Mouse (Mus musculus): ENCODE results near the gene Arhgef28. TPM values are rescaled to one million over a fixed set of nuclear protein-coding genes. Genes with fewer than 3 reads are reported as not detected.
"Not testable (repeated sequence)": the region's sequence is repeated elsewhere in the genome, so short reads cannot be mapped to it uniquely, and the experiment has no call there.

Gene Arhgef28
- polyA plus RNA-seq, 1 experiment from 2014 or later = 0.85 TPM

GRCm38 (mm10) chr13:98121124-98121470 is 85.1 kb downstream of the Arhgef28 start:
- Histone ChIP-seq H3K4me2 (no peak overlapping the region), H3K4me3 (no peak overlapping the region), H3K27me3 (replicated peaks) (peaks cover 11% of the 10 kb centered on the region), H3K27ac (no peak overlapping the region), H3K36me3 (no peaks in the 10 kb centered on the region), H3K9me3 (replicated peaks) (no peaks in the 10 kb centered on the region), H3K9ac (no peak overlapping the region), H3K4me1 (peaks cover 14% of the 10 kb centered on the region)
- 75% methylated on average over 4 of the region's 4 CpGs for WGBS (ENCODE audit: insufficient replicate concordance)
- no peak for ATAC-seq

- H3K9ac ChIP-seq = no peak overlapping the region
- peaks cover 14% of the 10 kb centered on the region for H3K4me1 ChIP-seq
- WGBS (ENCODE audit: insufficient replicate concordance) = 74% methylated on average over 11 of the region's 11 CpGs
- H3K9me3 ChIP-seq (replicated peaks) = no peaks in the 10 kb centered on the region
- no peak for ATAC-seq
- H3K27ac ChIP-seq = no peak overlapping the region
- H3K4me3 ChIP-seq = no peak overlapping the region
- H3K4me2 ChIP-seq = no peak overlapping the region
- no peaks in the 10 kb centered on the region for H3K36me3 ChIP-seq
- H3K27me3 ChIP-seq (replicated peaks) = peaks cover 6% of the 10 kb centered on the region; the same call in 1 of the 2 replicates
These were observed 85.7 kb downstream of the Arhgef28 start for GRCm38 (mm10) chr13:98120356-98121123.

GRCm38 (mm10) chr13:98118291-98118690 is 87.9 kb downstream of the Arhgef28 start:
- no peak overlapping the region for H3K27ac ChIP-seq
- H3K9me3 ChIP-seq (replicated peaks) = no peaks in the 10 kb centered on the region
- H3K4me1 ChIP-seq = no peaks in the 10 kb centered on the region
- WGBS (ENCODE audit: insufficient replicate concordance) = 65% methylated on average over 4 of the region's 4 CpGs
- no peak for ATAC-seq
- no peaks in the 10 kb centered on the region for H3K36me3 ChIP-seq
- H3K4me3 ChIP-seq = no peak overlapping the region
- no peak overlapping the region for H3K4me2 ChIP-seq
- no peak overlapping the region for H3K9ac ChIP-seq
- H3K27me3 ChIP-seq (replicated peaks) = peaks cover 3% of the 10 kb centered on the region; the same call in 1 of the 2 replicates

GRCm38 (mm10) chr13:98117566-98118254 is 88.5 kb downstream of the Arhgef28 start:
- Histone ChIP-seq H3K4me1 (no peaks in the 10 kb centered on the region), H3K27me3 (replicated peaks) (no peaks in the 10 kb centered on the region; the same call in 1 of the 2 replicates), H3K36me3 (no peaks in the 10 kb centered on the region), H3K9me3 (replicated peaks) (no peaks in the 10 kb centered on the region), H3K4me2 (no peak overlapping the region), H3K27ac (no peak overlapping the region), H3K4me3 (no peak overlapping the region), H3K9ac (no peak overlapping the region)
- 65% methylated on average over 7 of the region's 7 CpGs for WGBS (ENCODE audit: insufficient replicate concordance)
- no peak for ATAC-seq

- ATAC-seq = no peak
- Histone ChIP-seq H3K9me3 (replicated peaks) (no peaks in the 10 kb centered on the region), H3K9ac (no peak overlapping the region), H3K27ac (no peak overlapping the region), H3K36me3 (no peaks in the 10 kb centered on the region), H3K4me1 (no peaks in the 10 kb centered on the region), H3K4me2 (no peak overlapping the region), H3K27me3 (replicated peaks) (no peaks in the 10 kb centered on the region; the same call in 1 of the 2 replicates), H3K4me3 (no peak overlapping the region)
- 69% methylated on average over 6 of the region's 6 CpGs for WGBS (ENCODE audit: insufficient replicate concordance)
These were observed 90.6 kb downstream of the Arhgef28 start for GRCm38 (mm10) chr13:98115650-98116049.

GRCm38 (mm10) chr13:98115051-98115450 is 91.2 kb downstream of the Arhgef28 start:
- WGBS (ENCODE audit: insufficient replicate concordance) = 71% methylated on average over 4 of the region's 4 CpGs
- no peaks in the 10 kb centered on the region for H3K4me1 ChIP-seq
- H3K27me3 ChIP-seq (replicated peaks) = no peaks in the 10 kb centered on the region; the same call in 1 of the 2 replicates
- no peaks in the 10 kb centered on the region for H3K9me3 ChIP-seq (replicated peaks)
- ATAC-seq = no peak
- no peak overlapping the region for H3K4me3 ChIP-seq
- no peak overlapping the region for H3K4me2 ChIP-seq
- H3K27ac ChIP-seq = no peak overlapping the region
- no peak overlapping the region for H3K9ac ChIP-seq
- H3K36me3 ChIP-seq = no peaks in the 10 kb centered on the region

GRCm38 (mm10) chr13:98112812-98113503 is 93.3 kb downstream of the Arhgef28 start:
- WGBS (ENCODE audit: insufficient replicate concordance) = 47% methylated on average over 7 of the region's 7 CpGs
- no peaks in the 10 kb centered on the region for H3K9me3 ChIP-seq (replicated peaks)
- H3K27me3 ChIP-seq (replicated peaks) = no peaks in the 10 kb centered on the region; the same call in 1 of the 2 replicates
- no peak overlapping the region for H3K27ac ChIP-seq
- H3K4me1 ChIP-seq = no peaks in the 10 kb centered on the region
- no peaks in the 10 kb centered on the region for H3K36me3 ChIP-seq
- H3K9ac ChIP-seq = no peak overlapping the region
- no peak overlapping the region for H3K4me2 ChIP-seq
- no peak overlapping the region for H3K4me3 ChIP-seq
- no peak for ATAC-seq

- Histone ChIP-seq H3K9ac (no peak overlapping the region), H3K4me2 (no peak overlapping the region), H3K27ac (no peak overlapping the region), H3K4me3 (no peak overlapping the region), H3K27me3 (replicated peaks) (no peaks in the 10 kb centered on the region), H3K36me3 (no peaks in the 10 kb centered on the region), H3K4me1 (no peaks in the 10 kb centered on the region), H3K9me3 (replicated peaks) (0 out of 2 replicates have a peak, but pooled peaks cover 2% of the 10 kb centered on the region)
- ATAC-seq = no peak
- WGBS (ENCODE audit: insufficient replicate concordance) = 85% methylated on average over 5 of the region's 5 CpGs
These were observed 94.7 kb downstream of the Arhgef28 start for GRCm38 (mm10) chr13:98111531-98111930.

- Histone ChIP-seq H3K9me3 (replicated peaks) (0 out of 2 replicates have a peak, but pooled peaks cover 5% of the 10 kb centered on the region), H3K9ac (no peak overlapping the region), H3K27ac (no peak overlapping the region), H3K4me2 (no peak overlapping the region), H3K27me3 (replicated peaks) (no peaks in the 10 kb centered on the region), H3K4me1 (no peaks in the 10 kb centered on the region), H3K4me3 (no peak overlapping the region), H3K36me3 (no peaks in the 10 kb centered on the region)
- no peak for ATAC-seq
- WGBS (ENCODE audit: insufficient replicate concordance) = 57% methylated on average over 2 of the region's 2 CpGs
These were observed 95.2 kb downstream of the Arhgef28 start for GRCm38 (mm10) chr13:98111021-98111420.

GRCm38 (mm10) chr13:98108481-98108880 is 97.8 kb downstream of the Arhgef28 start:
- not testable (repeated sequence) for H3K9ac ChIP-seq; H3K36me3 ChIP-seq; ATAC-seq; H3K27ac ChIP-seq; H3K27me3 ChIP-seq (replicated peaks); H3K4me1 ChIP-seq; H3K4me2 ChIP-seq; H3K9me3 ChIP-seq (replicated peaks); H3K4me3 ChIP-seq
- 62% methylated on average over 3 of the region's 3 CpGs for WGBS (ENCODE audit: insufficient replicate concordance)

- no peak overlapping the region for H3K27ac ChIP-seq
- 0 out of 2 replicates have a peak, but pooled peaks cover 5% of the 10 kb centered on the region for H3K9me3 ChIP-seq (replicated peaks)
- H3K27me3 ChIP-seq (replicated peaks) = no peaks in the 10 kb centered on the region
- H3K4me1 ChIP-seq = no peaks in the 10 kb centered on the region
- H3K4me3 ChIP-seq = no peak overlapping the region
- no peak overlapping the region for H3K4me2 ChIP-seq
- H3K9ac ChIP-seq = no peak overlapping the region
- no peak for ATAC-seq
- WGBS (ENCODE audit: insufficient replicate concordance) = 54% methylated on average over 2 of the region's 2 CpGs
- H3K36me3 ChIP-seq = no peaks in the 10 kb centered on the region
These were observed 98.6 kb downstream of the Arhgef28 start for GRCm38 (mm10) chr13:98107621-98108020.

- no peak for ATAC-seq
- H3K27ac ChIP-seq = no peak overlapping the region
- H3K4me3 ChIP-seq = no peak overlapping the region
- H3K9me3 ChIP-seq (replicated peaks) = no peaks in the 10 kb centered on the region
- H3K27me3 ChIP-seq (replicated peaks) = no peaks in the 10 kb centered on the region
- peaks cover 9% of the 10 kb centered on the region; the same call in 1 of the 2 replicates for H3K4me1 ChIP-seq
- no peak overlapping the region for H3K9ac ChIP-seq
- WGBS (ENCODE audit: insufficient replicate concordance) = 64% methylated on average over 4 of the region's 4 CpGs
- no peaks in the 10 kb centered on the region for H3K36me3 ChIP-seq
- H3K4me2 ChIP-seq = no peak overlapping the region
These were observed 110.3 kb downstream of the Arhgef28 start for GRCm38 (mm10) chr13:98095966-98096365.

All from liver, embryonic 12.5 days (tissue).